Mouse (Mus musculus) adrenal gland, adult 2 months (tissue): ENCODE measurements at regions not wholly inside any gene's neighbourhood (a gene's known extent, or its start where the extent isn't known, plus 50 kb on each side); places are given as distances from the start of the nearest gene placed in this dataset.

Source experiments
- DNase-seq: peaks from one replicate; pipeline ENCODE4 v3.0.0; 2021

DNA sequence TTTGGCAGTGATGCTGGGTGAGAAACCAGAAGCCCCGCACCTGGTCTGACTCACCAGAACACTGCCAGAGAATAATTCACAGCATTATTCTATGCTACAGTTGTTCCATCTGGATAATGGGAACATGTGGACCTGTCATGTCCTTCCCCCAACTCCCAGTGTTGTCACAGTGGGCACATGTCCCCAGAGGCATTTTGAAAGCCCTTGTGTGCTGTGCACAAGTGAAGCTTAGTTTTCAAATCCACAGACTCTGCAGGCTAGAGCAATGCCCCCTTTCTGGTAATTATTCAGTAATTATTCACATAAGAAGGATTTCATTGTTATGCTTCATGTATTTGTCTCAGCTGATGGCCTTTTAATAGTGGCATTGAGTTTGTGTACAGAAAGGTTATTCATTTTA lies 146.7 kb downstream of the Slc4a3 start:
- DNase-seq: no peak

- no peak for DNase-seq
Measured at GRCm38 (mm10) chr1:75693231-75693914, 147.3 kb downstream of the Slc4a3 start.

GRCm38 (mm10) chr1:75704832-75705650 lies 159.0 kb downstream of the Slc4a3 start:
- DNase-seq: no peak

GRCm38 (mm10) chr1:75706126-75706525 lies 160.1 kb downstream of the Slc4a3 start:
- no peak for DNase-seq

DNA sequence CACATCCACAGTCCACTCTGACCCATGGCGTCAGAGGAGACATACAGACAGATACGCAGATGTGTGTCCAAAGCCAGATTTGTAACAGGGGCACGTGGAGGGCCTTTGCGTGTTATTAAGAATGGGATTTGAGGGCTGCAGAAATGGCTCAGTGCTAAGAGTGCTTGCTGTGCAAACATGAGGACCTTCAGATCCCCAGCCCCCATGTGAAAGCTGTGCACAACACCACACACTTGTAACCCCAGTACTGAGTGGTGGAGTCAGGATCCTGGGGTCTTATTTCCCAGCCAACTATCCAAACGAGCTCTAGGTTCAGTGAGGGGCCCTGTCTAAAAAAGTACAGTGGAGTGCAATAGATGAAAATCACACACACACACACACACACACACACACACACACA lies 177.4 kb downstream of the Slc4a3 start:
- DNase-seq: no peak

DNA sequence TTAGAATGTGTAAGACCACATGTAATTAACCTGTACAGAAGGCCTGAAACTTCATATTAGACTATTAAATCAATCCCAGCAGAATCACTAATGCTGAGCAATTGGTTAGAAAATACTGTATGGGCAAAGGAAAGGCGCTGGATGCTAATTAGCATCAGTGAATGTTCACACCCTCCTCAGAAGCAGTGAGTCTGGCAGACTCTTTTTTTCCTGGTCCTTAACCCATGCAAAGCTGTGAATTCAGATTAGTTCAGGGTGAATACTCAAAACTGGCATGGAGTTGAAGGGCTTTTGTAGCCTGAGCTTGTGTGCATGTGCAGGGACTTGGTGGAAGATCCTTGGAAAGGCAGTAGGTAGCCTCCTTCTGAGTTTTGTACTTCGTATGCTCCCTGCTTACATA lies 179.3 kb downstream of the Slc4a3 start:
- DNase-seq: no peak

DNA sequence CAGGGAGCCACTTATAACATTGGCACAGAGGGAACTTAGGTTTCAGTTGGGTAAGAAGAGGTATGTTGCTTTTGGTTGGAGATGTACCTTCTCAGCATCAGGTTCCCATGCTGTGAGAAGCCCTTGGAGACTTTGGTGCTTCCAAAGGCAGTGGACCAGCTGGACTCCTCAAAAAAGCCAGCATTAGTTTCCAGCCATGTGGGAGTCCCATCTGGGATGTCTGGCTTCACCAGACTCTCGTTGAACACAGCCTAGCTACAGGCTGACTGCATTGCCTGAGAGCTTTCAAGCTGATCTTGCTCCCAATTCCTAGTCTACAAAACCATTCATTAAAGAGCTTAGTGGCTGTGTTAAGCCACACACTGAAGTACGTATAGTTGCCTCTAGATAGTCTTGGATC lies 182.8 kb downstream of the Slc4a3 start:
- no peak for DNase-seq

DNA sequence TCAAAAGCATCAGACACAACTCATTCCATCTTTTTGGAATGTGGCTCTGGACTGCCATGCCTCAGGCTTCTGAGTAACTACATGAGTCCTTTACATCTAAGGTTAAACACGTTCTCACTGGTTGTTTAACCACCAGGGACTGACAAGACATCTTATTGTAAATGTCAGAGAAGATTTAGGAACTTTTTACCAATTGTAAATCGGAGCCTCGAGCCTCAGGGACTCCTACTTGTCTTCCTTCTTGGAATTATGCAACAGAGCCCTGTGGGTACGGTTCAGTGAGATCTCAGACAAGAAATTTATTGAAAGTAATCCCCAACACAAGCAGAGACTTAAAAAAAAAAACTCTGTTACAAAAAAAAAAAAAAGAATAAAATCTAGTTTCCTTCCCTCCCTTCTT lies 187.7 kb downstream of the Slc4a3 start:
- DNase-seq: no peak

- no peak for DNase-seq
Measured at GRCm38 (mm10) chr1:75738651-75739050, 192.6 kb downstream of the Slc4a3 start.

GRCm38 (mm10) chr1:75749665-75750221 lies 203.7 kb downstream of the Slc4a3 start:
- no peak for DNase-seq

DNA sequence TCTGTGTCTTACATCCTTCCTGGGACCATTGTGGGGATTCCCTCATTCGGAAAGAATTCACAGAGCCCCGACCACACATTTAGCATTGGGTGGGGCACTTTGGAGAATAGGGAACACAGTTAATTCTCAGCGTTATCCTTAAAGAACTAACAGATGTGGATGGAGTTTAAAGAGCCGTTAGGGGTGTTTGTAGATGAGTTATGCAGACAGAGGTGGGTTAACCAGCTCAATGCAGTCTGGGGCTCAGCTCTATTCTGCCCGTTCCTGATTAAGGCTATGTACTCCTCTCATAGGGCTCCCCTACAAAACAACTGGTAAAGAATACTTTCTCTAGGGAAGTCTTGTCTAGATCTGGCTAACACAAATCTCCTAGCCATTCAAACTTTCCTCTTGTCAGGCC lies 226.1 kb downstream of the Slc4a3 start:
- DNase-seq: no peak

GRCm38 (mm10) chr1:75773014-75773413 lies 226.9 kb downstream of the Slc4a3 start:
- DNase-seq: no peak

DNA sequence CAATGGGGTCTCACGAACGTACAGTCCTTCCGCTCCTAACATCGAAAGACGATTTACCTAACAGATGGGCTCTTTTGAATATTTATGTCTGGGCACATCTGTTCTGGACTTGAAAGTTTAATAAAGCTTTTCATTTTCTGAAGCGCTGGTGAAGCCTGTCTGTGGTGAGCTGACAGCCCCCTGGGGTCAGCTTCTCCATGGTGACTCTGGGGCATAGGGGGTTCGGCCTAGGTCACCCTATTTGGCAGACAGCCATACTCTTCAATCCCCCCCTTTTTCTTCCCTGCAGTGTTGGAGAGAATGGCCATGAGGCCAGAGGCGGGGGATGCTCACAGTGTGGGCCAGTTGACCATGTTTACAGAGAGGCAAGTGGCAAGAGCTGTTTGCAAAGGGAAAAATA lies 232.8 kb downstream of the Slc4a3 start:
- no peak for DNase-seq

GRCm38 (mm10) chr1:75783206-75783605 lies 237.1 kb downstream of the Slc4a3 start:
- no peak for DNase-seq

GRCm38 (mm10) chr1:75786173-75786820 lies 240.2 kb downstream of the Slc4a3 start:
- peak; percentile 14 for DNase-seq

- DNase-seq: no peak
Measured at GRCm38 (mm10) chr1:75791509-75791908, 245.4 kb downstream of the Slc4a3 start.

DNA sequence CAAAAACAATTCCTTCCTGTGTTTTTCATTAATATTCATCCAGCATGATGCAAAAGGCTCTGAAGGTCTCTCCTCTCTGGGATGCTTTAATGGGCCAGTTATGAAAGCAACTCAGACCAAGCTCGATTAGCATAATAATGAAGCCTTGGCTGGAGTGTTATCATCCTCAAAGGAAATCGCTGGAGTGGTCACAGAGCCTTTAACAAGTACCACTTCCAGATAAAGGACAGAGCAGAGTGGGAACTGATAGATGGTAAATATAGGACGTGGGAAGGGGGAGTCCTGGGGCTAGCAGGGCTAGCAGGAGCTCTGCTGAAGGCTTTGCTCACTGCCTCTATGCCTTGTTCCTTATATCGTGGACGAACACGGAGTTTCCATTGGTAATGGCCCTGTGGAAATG lies 251.7 kb downstream of the Slc4a3 start:
- DNase-seq: no peak

GRCm38 (mm10) chr1:75798375-75799099 lies 252.5 kb downstream of the Slc4a3 start:
- no peak for DNase-seq

GRCm38 (mm10) chr1:75804473-75804872 lies 258.4 kb downstream of the Slc4a3 start:
- DNase-seq: no peak

DNA sequence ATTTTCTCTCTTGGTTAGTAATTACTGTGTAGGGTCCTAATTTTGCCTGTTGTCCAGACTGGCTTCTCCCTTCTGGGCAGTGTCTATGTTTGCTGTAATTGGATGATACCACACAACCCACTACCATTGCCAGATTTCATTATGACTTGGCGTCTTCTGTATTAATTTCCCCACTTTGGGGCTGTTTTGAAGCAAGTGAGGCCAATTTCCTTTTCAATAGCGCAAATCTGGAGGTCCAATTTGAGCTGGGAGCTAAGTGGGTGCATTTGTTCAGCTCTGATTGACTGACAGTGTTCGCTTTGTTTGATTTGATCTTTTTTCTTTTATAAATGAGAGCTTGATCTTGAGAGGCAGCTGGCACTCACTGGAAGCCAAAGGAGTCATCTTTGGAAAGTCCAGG lies 266.4 kb downstream of the Slc4a3 start:
- DNase-seq: no peak

DNA sequence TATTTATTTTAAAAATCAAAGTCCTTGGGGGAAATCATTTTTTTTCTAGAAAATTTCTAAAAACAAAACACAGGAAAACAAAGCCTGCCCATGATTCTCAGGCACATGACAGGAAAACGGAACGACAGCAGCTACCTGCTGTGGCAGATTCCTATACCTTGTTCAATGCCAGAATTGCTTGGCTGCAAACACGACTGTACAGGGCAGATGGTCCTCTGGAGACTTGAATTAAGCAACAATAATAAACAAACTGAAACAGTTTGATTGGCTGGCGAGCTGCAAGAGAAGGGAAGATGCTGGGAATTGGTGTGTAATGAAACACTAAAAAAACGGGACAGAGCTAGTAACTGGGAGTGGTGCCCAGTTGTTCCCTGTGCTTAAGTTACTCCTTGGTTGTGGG lies 280.1 kb downstream of the Slc4a3 start:
- DNase-seq: no peak
